Mouse (Mus musculus) liver, embryonic 14.5 days (tissue): ENCODE results near the gene Tmco1.

Experiments
- CTCF ChIP-seq: IDR thresholded peaks from 2 replicates; pipeline ENCODE4 v1.5.1; 2016; ENCODE audit warnings: antibody characterized with exemption, low read depth, control low read depth
- EP300 ChIP-seq: IDR thresholded peaks from 2 replicates; pipeline ENCODE4 v1.6.1; 2016; ENCODE audit warnings: antibody characterized with exemption, low read depth

DNA sequence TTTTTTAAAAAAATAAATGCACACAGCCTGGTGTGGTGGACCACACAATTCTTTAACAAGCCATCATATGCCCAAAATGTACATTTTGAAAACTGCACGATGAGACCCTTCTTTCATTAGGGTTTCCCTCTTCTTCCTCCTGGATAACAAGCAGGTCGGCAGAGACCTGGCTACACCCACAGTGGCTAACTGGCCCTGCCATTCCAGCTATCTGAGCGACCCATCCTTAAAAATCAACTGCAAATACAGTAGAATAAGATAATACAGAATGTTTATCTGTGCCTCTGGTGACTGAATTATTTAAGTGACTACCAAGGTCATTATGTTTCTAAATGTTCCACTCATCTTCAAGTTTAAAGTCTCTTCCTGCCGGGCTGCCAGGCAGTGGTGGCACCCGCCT is 25.4 kb upstream of the Tmco1 start:
- TF ChIP-seq CTCF (no peak), EP300 (no peak; the same call in 1 of the 2 replicates)
